Mouse (Mus musculus) forelimb bud, embryonic 11.5 days (tissue): Measurements from ENCODE around the gene Skp1a.

ENCODE experiments used
- DNase-seq: peaks from one replicate; pipeline ENCODE4 v3.0.0-alpha.2; 2012; ENCODE audit warnings: low read depth, low spot score

The Skp1a gene

DNA sequence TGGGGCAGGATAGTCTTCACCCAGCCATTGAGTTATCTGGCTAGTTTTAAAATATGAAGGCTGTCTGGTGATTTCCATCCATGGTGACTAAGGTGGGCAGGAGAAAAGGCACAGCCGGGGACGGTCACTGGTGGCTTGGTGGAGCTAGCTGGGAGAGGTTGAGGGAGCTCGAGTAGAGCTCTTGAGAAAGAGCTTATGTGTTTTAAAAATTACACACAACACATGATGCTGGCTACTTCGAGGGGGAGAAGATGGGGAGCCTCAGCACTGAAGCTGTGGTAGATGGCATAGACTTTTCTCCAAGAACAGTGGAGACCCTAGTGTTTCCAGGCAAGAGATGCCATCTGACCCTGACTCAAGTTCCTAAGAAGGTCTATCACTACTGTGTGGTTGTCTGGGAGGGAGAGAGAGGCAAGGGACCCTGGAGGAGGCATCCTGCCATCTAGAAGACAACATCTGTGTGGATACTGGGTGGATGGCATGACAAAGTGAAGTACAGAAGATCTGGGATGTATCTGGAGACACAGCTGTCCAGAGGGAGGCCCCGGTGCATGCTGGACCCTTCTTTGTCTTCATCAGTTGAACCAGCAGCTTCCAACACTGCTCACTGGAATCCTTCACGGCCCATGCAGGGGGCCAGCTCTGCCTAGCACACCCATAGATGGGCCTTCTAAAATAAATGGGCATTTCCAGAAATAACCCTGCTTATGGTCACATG is 45.8 kb downstream of the Skp1a start:
- no peak for DNase-seq

DNA sequence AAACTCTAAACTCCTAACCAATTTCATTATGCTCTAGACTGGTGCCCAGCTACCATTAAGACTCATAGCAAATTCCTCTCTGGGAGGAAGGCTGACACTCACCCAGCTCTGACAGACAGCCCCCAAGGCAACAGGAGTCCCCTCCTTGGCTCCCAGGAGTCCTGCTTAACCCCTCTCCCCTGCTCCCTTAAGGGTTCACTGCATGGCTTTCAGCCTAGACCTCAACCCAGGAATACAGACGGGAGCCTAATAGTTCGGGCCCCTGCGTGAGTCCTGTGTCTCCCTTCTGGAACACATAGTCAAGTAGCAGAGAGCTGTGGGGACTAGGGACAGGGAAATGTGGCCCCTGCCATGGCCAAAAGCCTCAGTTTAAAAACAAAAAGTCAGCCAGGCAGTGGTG is 46.4 kb downstream of the Skp1a start:
- no peak for DNase-seq

DNA sequence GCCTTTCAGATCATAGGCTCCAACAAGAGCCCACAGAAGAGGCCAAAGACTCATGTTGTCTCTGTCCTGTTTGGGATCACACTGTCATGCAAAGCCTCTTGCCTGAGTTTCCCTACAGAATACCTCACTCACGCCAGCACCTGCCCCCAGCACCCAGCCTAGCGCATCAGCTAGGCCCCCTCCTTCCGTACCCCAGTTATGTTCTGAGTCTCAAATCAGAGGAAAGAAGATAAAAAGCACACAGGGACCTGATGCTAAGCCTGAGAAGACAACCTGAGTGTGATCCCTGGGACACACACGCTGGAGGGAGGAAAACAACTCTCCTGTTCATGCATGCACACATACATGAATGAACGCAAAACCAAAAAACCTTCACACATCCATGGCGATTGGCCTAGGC is 47.2 kb downstream of the Skp1a start:
- DNase-seq, result no peak

DNA sequence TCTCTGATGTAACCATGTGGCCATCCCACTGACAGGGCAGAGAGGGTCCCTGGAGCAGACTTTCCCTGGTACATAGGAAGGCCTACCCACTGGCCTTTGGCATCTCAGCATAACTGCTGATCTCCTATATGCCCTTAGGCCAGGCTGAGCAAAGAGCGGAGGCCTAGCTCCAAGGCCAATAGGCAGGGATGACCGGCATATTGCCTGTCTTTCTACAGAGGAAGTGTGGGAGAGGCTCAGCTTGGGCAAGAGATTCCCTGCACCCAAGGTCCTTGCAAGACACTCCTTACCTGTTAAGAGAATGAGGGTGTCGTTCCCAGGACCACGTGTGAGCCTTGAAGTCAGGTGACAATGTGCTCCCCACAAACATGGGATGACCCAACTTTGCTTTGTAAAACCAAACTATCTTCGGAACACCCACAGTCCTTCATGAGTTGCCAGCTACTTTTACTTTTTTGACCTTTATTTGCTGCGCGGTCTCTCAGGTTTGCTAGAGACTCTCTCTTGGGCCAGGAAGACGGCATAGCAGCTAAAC is 47.9 kb downstream of the Skp1a start:
- DNase-seq, result no peak

DNA sequence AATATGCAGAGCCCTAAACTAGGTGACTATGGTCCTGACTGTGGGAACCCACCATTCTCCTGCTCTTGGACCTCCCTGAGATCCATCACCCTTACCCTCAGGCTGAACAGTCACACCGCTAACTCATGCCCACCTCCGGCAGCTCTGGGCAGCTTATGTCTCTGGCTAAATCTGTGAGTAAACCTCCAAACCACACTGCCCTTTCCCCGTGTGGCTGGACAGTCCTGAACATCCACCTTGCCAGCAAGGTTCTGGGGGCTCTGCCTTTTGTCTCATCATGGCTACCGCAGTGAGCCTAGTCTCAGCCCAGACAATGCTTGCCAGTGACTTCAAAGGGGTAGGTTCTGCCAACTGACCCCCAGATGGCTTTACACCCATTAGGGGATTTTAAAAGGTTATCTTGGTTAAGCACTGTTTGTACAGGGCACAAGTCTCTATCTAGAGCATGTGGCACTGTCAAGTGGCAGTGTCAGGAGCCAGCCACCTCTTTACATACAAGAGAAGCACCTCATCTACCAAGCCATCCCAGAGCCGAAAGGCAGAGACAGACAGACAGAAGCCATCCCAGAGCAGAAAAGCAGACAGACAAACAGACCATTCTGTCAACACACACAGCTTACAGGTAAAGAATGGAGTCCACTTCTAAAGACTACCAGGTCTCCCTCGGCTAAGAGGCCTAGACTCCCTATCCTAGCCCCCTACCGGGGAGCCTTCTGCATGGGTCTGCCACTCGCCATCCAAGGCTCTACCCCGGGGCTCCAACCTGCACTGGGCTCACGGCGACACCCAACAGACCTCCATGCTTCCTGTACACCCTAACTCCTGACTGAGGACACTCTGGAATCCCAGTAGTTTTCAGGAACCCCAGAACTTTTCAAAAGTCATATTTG is 49.0 kb downstream of the Skp1a start:
- no peak for DNase-seq

DNA sequence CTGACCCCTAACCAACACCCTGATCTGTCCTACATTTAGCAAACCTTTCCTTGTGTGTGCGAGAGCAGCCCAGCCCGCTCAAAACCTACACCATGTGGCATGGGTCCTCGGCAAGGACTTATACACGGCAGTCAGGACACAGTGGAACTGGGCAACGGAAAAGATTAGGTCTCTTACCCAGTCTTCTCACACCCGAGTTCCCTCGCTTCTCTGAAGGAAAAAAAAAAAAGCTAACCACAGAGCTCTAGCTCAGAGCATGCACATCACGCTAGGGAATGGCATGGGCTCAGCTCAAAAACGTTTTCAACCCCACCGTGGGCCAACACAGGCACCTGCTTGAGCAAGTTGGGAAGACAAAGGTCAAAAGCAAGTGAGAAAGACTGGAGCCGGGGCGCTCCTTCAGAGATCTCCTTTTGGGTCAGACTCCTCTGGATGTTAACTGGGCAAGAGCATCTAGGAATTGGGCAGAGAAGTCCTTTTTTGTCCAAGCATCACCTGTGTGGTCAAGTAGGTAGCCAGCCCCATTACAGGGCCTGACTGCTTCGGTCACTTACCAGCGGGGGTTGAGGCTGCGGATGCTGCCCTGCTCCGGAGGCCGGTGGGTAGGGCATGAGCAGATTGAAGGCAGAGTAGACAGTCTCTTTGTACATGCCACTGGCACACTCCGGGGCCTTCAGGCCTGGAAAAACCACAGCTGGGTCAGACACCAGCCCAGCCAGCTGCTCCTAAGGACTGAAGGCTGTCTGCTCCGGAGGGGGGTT is 50.0 kb downstream of the Skp1a start:
- no peak for DNase-seq

DNA sequence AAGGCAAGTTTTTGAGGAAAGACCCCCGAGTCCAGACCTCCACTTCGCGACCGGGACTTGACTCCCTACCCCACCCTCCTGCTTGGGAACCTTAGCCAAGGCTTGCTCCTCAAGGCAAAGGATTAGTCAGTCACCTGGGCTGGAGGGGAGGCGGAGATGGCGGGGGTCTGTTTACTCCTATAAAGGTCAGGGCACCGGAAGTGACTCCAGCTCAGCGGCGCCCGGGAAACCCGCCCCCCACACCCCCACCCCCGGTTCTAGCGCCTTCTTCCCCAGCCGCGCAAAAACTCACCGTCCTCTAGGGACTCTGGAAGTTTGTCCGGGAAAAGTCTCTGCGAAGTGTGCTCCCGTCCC is 50.6 kb downstream of the Skp1a start:
- DNase-seq, result peak; percentile 24

DNA sequence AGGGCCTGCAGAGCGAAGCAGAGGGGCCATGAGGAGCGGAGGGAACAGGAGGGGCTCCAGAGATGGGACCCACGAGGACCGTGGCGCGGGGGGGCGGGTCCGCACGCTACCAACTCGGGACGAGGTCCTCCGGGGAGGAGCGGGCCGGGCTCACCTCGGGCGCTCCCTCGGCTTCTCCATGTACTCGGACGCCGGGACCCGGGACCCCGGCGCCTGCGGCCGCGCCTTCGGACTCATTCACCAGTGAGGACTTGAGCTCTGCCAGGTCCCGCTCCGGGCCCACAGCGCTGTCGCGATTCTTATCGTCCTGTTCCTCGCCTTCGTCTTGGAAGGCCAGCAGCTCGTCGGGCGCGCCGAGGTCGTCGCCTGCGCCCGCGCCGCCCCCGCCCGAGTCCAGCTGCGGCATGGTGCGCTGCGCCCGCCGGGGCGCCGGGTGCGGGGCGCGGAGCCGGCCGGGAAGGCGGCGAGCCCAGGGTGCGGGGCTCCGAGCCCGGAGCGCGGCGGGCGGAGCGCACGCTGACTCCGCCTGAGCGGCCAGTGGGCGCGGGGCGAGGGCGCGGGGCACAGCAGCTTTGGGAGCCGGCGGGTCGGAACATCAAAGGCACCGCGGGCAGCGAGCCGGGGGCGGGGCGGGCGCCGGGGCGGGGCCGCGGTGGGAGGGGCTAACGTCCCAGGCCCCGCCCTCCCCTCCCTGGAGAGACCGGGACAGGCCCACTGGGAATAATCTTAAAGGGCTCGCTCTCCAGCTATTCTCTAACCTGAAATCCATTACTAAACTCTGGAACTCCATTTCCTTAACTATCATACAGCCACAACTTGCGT is 51.2 kb downstream of the Skp1a start, which contains the start of gene Tcf7:
Gene Tcf7 (minus strand): TSS at position 241 of the 822 bp plus-strand sequence.
- peak; percentile 58 for DNase-seq

DNA sequence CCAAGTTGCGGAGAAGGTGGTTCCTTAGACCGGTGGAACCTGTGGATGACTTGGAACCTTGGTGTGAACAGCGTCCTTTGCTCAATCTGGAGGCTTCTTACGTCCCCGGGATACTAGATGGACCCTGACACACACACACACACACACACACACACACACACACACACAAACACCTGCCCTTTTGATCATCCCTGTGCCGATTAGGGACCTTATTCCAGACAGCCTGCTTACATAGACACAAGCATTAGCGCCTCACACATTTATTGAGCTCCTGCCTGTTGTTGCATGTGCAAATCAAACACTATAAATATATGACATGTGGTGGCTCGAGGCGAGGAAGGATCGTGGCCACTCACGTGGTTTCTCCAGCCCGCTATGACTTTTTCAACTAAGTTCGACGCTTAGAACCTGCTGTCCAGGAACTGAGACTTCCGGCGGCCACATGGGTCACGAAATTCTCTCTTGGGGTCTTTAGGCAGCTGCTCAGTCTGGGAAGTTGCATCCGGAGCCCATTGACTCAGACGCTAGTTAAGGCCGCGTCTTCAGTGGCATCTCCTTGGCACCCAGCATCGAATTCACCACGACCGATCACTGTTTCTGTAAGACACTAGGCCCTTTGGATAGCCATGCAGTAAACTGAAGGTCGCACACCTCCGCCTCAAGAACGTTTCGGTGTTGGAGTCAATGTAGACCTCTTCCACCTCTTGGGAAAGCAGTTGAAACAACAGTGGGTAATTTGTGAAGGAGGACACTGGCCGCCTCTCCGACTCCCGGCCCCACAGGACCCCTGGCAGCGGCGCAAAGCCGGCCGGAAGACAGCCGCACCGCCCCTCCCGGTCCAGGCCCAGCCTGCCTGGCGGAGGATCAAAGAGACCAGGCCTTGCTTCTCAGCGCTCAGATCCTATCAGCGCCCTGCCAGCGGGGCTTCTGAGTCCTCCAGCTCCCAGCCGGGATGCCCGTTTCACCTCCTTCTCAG is 52.1 kb downstream of the Skp1a start:
- no peak for DNase-seq

DNA sequence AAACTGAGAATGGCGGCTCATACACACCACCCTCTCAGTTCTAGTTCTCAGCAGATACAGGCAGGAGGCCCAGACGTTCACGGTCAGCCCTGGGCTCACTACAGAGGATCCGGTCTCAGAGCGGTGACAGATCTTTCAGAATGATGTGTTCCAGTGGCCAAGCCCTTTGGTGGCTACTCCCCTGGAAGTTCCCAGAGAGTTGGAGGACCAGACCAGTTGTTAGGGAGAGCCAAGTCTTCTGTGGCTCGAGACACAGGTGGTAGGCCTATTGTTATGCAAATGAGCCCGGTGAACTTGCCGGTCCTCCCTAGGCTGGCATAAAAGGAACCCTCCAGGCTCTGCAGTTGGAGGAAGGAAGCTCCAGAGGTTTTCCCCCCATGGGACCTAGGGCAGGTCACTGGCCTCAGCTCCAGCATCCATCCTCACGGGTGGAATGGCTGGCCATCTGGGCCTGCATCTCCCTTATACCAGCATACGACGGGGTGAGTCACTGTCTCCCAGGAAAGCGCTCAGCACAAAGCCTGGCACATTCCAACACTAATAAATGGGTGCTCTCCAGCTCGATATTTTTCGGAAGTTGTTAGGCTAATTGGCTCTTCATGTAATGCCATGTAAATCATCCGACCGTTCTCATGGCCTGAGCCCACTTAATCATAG is 54.6 kb downstream of the Skp1a start:
- no peak for DNase-seq

DNA sequence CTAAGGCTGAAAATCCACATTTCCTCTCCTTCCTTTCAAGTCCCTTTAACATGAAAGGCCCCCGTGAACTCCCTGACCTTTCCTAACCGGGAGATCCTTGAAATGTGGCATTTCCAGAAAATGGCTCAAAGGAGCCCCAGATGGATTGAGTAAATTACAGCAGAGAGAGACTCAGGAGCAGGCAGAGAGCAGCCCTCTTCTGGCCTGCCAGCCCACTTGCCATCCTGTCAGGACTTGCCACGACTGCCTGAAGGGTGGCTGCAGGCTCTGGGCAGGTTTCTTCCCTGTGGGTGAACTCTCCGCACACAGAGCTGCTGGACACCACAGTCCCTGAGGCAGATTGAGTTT is 55.1 kb downstream of the Skp1a start:
- peak; percentile 58 for DNase-seq

DNA sequence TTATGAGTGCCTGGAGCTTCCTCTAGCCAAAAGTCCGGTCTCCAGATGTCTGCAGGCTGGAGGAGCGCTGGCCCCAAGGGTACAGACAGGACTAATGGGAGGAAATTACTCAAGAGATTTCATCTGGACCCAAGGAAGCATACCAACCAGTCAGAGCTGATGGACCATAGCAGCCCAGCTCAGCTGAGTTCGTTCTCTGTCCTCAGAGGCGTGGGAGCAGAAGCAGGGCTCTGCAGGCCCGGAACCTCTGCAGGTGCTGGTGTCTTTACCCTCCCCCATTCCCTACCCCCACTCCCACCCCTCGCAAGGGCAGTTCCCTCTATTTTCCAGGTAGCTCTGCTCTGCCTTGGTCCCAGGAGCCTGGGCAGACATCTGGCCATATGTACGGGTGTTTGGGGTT is 60.6 kb downstream of the Skp1a start:
- DNase-seq, result no peak

DNA sequence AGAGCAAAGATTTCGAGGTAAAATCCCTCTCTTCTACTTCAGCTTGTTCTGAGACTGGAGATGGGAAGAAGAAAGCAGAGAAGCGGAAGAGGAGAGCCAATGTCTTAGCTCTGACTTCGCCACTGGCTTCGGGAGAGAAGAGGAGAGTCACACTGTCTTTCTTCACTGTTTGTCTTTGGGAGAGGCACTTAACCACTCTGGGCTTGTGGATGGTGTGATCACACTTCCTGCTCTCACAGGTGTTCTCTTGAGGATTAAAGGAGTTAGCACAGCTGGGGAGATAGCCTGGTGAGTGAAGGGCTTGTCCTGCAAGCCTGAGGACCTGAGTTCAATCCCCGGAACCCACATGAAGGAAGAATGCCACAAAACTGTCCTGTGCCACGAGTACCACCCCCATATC is 61.1 kb downstream of the Skp1a start:
- DNase-seq, result no peak

DNA sequence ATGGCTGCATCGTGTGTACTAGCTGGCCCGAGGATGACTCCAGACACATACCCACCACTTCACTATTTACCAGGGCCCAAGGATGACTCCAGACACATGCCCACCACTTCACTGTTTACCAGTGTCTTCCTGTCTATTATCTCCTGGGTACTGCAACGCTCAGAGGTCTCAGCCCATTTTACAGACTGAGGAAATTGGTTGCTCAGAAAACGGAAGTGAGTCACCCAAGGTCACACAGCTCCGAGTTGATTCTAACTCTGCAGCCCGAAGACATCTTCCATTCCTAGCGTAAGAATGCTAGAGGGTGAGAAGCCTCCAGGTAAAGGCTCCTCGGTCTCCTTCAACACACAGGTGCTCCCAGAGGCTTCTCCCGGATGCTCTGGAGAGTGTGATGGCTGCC is 62.3 kb downstream of the Skp1a start:
- DNase-seq, result no peak
